Mouse (Mus musculus) layer of hippocampus, adult 9-11 months (tissue): ENCODE measurements around the gene Fga.

Experiments used
- DNase-seq: peaks from one replicate; pipeline ENCODE4 v3.0.0; 2022

Fga gene

DNA sequence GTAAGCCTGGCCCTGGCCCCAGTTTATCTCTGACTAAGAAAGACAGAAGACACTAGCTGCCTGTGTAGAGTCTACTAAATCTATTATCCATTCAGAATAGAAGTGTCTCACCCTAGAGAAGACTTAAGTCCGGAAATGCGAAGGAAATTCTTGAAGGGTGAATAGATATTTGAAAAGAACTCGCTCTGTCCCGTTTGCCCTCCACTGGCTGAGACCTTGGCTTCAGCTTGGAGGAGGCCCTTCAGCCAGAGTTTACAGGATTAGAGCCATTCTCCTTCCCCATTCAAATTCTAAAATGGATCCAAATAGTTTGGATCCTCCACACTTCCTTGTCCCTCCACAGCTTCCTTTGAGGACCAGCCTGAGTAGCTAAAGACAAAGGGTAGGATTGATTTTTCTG is 4.5 kb downstream of the Fga start:
- DNase-seq: no peak

DNA sequence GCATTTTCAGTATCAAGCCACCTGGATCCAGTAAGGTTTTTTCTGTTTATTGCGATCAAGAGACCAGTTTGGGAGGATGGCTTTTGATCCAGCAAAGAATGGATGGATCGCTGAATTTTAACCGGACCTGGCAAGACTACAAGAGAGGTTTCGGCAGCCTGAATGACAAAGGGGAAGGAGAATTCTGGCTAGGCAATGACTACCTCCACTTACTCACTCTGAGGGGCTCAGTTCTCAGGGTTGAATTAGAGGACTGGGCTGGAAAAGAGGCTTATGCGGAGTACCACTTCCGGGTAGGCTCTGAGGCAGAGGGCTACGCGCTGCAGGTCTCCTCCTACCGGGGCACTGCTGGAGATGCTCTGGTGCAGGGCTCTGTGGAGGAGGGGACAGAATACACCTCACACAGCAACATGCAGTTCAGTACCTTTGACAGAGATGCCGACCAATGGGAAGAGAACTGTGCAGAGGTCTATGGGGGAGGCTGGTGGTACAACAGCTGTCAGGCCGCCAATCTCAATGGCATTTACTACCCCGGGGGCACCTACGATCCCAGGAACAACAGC is 7.0 kb downstream of the Fga start:
- DNase-seq: no peak

DNA sequence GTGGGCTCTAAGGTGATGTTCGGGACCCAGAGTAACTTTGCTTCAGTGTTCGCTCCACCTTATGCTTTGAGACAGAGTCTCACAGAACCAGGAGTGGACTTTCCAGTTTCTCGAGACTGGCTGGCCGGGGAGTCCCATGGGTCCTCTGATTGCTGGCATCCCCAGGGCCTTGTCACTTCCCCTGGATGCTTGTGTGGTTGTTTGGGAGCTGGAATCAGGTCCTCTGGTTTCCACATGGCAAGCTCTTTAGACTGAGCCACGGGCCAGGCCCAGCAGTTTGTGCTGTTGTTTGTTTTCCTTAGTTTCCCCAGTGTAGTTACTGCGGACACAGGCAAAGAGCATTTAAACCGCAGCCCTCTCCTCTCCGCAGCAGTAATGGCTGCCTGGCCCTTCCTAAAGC is 7.9 kb downstream of the Fga start:
- no peak for DNase-seq

DNA sequence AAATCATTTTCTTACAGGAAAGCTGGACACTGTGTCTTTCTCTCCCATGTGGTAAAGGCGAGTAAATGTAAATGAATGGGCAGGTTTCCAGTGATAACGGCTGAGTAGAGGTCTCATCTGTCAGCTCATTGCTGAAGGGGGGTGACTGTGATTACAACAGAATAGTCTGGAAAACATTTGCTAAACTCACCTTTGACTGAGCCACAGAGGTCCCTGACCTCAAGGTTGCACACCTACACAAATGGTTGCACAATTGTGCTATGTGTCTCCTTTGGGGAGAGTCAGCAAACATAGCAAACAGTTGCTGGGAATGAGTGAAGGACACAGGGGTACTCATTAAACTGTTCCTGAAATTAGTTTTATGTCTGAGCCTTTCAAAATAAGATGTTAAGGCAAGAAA is 13.0 kb downstream of the Fga start:
- no peak for DNase-seq

DNA sequence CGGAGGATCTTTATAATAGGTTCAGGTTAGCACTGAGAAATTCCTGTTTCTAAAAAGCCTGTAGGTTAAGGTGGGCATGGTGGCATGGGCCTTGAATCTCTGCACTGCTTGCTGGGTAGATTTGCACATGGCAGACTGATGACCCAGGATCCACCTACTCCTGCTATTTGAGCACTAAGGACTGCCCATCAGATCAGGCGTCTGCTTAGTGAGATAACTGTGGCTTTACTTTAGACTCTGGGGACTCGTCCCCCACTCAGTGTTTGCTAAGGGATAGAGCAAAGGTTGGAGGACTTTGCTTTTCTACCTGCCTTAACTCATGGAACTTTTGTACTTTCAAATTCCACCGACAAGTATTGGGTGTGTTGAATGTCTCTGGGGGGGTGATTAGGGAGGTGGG is 13.8 kb downstream of the Fga start:
- DNase-seq: no peak

DNA sequence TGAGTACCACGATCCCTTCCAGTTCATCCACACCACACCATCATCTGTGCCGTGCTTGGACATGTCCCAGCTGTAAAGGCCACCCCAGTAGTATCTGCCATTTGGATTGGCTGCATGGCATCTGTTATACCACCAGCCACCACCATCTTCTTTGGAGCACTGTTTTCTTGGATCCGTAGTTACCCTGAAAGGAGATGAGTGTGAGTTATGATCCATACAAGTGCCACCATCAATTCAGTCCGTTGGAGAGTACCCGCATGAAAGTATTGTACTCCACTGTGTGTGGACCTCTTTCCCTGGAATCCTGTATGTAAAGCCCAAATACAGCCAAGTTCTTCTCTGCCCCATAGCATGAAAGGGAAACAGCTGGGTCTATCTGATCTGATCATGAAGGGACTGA is 16.6 kb downstream of the Fga start:
- DNase-seq: no peak

DNA sequence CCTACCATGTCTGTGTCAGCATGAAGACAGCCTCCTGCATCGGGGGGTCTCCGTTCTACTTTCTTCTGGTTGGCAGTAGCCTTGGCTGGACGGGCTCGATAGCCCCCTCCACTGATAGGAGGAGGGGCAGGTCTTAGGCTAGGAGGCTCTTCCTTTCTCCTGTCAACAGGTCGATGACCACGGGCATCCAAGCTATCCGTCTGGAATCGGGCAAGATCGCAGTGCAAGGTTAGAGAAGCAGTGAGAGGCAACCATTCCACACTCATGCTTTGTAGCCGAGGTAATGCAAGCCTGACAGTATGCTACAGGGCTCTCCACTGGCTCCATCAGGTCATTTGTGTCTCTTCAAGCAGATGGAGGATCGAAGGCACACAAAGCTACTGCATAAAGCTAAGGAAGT is 20.8 kb downstream of the Fga start:
- DNase-seq: no peak

DNA sequence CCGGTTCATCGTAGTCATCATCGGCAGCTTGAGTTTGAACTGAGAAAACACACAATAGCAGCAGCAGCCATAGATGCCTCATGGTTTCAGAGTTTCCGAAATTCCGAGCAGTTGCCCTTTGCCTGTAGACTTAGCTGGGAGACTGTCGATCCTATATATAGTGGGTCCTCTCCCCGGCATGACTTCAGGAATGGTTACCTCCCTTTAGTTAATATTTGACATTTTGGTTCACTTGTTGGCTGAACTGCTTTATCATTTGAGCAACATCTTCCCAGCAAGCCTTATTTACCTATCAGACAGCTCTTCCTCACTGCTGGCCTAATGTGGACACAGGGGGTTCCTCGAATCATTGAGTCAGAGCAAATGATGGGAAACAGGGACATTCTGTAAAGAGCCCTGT is 23.8 kb downstream of the Fga start, which contains the start of gene Fgb:
Fgb (minus strand) TSS at position 184 of the 400 bp plus-strand sequence.
- DNase-seq: no peak

DNA sequence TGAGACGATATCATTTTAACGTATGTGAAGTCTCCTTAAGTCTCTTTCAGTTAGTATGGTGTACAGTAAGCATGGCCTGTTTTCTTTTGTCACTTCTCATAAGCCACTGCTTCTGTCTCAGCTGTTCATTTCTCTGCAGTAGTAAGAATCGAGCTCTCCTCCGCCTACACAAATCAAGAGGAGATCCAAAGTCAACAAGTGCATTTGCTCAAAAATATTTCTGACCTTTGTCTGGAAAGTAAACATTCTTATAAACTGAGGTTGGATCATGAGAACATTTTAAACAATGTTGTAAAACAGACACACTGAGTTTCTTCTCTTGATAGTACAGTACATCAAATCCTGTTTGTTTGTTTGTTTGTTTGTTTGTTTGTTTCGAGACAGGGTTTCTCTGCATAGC is 24.8 kb downstream of the Fga start:
- no peak for DNase-seq

DNA sequence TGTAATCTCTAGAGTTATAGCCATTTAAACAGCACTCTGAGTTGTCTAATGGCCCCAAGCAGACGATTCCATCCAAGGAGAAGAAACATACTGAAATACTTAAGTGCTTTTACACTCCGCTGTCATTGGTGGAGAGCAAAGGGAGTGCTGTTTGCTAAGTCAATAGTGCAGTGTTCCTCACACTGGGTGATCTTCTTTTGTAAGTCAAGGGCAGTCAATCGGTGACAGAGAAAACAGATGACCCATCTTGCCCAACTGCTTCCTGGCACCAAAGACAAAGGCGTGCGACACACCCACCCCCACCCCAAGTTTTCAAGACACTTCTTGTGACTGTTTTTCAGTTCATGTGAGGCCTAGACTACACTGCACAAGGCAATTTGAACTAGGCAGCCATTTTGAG is 26.2 kb downstream of the Fga start:
- no peak for DNase-seq

DNA sequence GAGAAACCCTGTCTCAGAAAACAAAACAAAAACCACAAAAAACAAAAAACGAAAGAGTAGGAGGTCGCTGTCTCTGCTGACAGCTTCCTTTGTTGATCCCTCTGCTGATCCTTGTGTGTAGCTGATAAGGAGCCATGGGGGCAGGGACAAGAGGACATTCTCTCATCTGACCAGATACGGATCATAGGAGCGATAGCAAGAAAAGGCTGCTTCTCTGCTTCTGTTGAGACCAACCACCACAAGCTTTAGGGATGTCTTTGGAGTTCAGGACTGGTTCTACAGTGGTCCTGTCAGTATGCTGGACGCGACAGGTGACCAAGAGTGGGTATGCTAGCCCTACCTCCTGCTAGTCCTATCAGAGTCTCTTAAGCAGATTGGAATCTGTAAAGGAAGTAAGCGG is 27.2 kb downstream of the Fga start:
- no peak for DNase-seq

DNA sequence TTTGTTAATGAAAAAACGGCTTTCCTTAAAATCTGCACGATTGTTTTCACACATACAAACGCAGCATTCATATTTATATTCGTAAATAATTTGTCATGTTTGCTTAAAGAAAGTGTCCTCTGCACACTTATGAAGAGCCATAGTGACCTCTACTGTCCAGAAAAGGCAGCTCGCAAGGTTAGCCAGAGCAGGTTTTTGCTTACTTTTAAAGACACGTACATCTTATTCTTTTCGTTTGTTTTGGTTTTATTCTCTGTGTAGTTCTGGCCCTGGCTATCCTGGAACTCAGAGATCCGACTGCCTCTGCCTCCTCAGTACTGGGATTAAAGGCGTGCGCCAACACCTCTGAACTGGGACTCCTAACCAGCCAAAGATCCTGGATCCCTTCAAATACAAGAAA is 27.9 kb downstream of the Fga start:
- peak; percentile 38 for DNase-seq

DNA sequence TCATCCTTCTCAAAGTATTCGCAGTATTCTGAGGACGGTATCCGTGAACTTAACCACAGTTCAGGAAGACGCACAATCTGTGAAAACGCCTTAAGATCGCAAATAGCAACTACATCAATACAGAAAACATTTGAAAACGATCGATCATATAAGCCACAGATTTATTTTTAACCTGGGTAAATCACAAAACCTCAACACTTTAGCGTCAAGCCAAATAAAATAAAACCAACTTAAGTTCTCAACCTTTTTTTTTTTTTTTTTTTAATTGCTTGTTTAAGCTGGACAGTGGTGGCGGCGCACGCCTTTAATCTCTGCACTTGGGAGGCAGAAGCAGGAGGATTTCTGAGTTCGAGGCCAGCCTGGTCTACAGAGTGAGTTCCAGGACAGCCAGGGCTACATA is 28.9 kb downstream of the Fga start:
- DNase-seq: no peak

DNA sequence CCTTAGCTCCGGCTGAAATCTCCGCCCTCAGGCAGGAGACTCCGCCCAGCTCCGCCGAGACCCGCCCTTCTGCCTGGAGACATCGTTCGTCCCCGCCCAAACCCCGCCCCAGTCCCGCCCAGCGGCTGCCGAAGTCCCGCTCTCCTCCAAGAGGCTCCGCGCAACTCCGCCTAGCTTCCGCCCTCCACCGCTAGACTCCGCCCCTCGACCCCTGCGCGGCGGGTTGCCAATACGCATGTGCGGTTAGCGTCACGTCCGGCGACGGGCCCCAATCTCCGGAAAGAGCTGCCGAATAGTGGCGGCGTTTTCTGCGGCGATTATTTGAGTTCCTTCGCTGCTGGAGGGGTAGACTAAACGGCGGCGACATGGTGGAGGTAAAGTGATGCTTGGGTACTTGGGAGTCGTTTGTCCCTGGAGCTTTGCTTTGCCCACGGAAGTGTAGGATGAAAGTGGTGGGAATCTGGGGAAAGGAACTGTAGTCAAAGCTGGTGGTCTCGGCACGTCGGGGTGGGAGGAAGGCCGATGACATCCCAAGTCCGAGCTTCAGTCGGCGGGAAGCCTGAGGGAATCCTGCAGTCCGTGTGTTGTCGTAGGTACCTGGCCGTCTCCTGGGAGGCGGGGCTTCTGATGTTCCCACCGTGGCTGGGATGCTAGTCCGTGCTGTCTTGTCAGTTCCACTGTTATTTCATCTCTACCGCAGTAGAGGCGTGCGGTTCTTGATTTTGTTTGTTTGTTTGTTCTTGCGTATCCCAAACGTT is 29.6 kb downstream of the Fga start, which contains the start of gene Plrg1:
Plrg1 (plus strand) TSS at position 242 of the 758 bp plus-strand sequence.
- DNase-seq: peak; percentile 96

DNA sequence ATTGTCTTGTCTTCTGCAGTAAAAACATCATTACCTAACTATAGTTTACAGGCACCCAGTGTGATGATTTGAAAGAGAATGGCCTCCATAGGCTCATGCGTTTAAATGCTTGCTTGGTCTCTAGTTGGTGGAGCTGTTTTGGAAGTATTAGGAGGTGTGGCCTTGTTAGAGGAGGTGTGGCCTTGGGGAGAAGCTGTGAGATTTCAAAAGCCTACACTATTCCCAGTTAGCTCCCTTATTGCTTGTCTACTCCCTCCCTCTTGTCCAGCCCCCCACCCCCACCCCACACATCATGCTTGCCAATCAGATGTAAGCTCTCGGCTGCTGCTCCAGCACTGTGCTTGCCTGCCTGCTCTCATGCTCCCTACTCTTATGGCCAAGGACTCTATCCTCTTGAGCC is 31.2 kb downstream of the Fga start:
- no peak for DNase-seq

DNA sequence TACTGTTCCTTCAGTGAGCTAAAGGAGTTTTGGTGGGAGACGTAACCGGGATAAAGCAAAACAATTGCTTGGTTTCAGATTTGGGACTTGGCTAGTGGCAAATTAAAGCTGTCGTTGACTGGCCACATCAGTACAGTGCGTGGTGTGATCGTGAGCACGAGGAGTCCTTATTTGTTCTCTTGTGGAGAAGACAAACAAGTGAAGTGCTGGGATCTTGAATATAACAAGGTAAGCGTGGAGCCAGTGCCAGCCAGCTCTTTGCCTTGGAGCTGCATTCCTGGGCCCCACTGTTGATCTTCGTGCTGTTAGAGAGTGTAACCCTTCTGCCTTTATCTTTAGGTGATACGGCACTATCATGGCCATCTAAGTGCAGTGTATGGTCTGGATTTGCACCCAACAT is 42.0 kb downstream of the Fga start:
- no peak for DNase-seq

DNA sequence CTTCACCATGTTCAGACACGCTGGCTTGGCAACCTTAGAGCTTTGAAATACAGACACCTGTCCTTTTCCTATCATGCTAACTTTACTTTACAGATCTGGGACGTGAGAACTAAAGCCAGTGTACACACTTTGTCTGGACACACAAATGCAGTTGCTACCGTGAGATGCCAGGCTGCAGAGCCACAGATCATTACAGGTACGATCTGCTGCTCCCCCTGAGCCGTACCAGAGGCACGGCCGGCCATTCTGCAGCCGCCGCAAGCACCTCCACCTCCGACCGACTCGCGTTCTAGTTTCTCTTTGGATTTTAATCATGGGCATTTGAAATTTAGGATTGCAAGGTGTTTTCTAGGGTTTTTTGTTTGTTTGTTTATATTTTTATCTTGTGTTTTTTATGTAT is 43.0 kb downstream of the Fga start:
- DNase-seq: no peak

DNA sequence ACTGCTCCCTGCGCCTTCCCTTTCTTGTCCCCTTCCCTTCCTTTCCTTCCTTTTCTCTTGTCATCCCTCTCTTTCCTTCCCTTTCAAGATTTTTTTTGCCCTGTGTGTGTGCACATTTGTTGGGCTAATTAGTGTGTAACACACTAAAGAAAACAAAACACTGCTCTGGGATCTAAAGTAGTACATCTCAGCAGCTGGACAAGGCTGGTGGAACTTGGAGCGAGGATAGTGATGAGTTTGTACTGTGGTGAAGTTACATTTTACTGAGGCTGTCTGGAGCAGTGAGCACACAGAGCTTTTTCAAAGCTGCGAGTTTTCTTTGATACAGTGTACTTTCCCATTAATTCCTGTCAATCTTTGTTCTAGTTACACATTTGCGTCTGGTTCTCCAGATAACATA is 44.4 kb downstream of the Fga start:
- DNase-seq: no peak

DNA sequence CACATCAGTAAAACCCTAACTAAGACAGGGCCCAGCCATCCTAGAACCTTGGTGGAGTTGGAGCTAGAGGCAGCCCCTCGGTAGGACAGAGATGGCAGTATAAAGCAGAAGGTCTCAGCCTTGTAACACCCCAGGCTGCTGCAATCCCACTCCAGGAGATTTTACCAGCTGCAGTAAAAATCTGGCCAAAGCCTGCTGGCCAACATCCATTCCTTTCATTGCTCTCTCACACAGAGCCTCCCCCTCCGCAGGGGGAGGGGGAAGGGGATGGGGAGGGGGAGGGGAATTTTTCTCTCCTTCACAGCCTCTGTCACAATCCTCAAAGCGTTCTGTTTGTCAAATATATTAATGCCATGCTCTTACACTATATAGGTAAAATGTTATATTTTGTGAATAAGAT is 50.7 kb downstream of the Fga start:
- DNase-seq: peak; percentile 57

DNA sequence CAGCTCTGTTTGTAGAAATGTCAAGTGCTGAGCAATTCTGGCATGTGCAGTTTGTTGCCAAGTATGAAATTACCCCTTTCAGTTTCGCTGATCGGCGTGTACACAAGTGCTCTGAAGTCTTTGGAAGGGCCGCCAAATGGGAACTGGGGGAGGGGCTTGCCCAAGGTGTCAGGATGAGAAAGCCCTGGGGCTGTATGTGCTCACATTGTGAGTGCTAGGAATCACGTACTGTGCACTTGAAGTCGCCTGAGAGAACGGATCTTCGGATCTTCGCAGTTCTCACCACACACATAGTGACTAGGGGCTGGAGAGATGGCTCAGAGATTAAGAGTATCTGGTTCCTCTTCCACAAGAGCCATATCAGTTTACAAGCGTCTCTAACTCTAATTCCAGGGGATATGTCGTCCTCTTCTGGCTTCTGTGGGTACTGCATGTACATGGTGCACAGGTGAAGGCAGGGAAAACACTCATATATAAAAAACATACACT is 54.7 kb downstream of the Fga start:
- DNase-seq: peak; percentile 40
